Mouse (Mus musculus) gastrocnemius, postnatal 14 days (tissue): Measurements from ENCODE around the gene Lrch3. TPM values are rescaled to one million over a fixed set of nuclear protein-coding genes. Genes with fewer than 3 reads are reported as not detected.
"Not testable (repeated sequence)": the region's sequence is repeated elsewhere in the genome, so short reads cannot be mapped to it uniquely, and the experiment has no call there.

Source experiments
- DNase-seq: peaks from one replicate; pipeline ENCODE4 v3.0.0; 2021; ENCODE audit warnings: mixed read lengths
- intact Hi-C: fragments of 180-260 bp; cut with DNase I; formaldehyde crosslinking; loops from one replicate; pipeline ENCODE4 v1.15.1; 2025; ENCODE audit warnings: low total_unique reads
- long read RNA-seq, 2 experiments: library from polyadenylated mRNA; stranded (forward); transcript quantifications; one replicate each; pipeline ENCODE4 v2.0.0; 2021
- total RNA-seq, 2 experiments: library from RNA; stranded (reverse); gene quantifications; 2 replicates each; pipeline ENCODE4 v1.2.3; 2021

Gene Lrch3
- 10 to 100 TPM; 18.1 to 21.7 TPM for total RNA-seq
- long read RNA-seq, experiment 1, full-length matches to known transcripts = 6 of 11 reads
- long read RNA-seq, experiment 1, partial matches to known transcripts = 0 of 11 reads
- long read RNA-seq, experiment 1, other reads (novel, unspliced or antisense) = 5 of 11 reads
- long read RNA-seq, experiment 2, full-length matches to known transcripts = 8 of 15 reads
- long read RNA-seq, experiment 2, partial matches to known transcripts = 3 of 15 reads
- long read RNA-seq, experiment 2, other reads (novel, unspliced or antisense) = 4 of 15 reads

GRCm38 (mm10) chr16:32913937-32914881 lies at the start of gene Lrch3:
Gene Lrch3 (plus strand): TSS chr16:32914100.
- DNase-seq = peak; percentile 98
- intact Hi-C loops = no loop called here

GRCm38 (mm10) chr16:32865401-32865800 lies 48.5 kb upstream of the Lrch3 start:
- intact Hi-C loops = no loop called here
- no peak for DNase-seq

GRCm38 (mm10) chr16:32866713-32867112 lies 47.2 kb upstream of the Lrch3 start:
- intact Hi-C loops = no loop called here
- DNase-seq = no peak

GRCm38 (mm10) chr16:32867919-32868552 lies 45.9 kb upstream of the Lrch3 start:
- intact Hi-C loops = no loop called here
- DNase-seq = peak; percentile 88

GRCm38 (mm10) chr16:32870231-32870630 lies 43.7 kb upstream of the Lrch3 start:
- no peak for DNase-seq
- intact Hi-C loops = no loop called here

GRCm38 (mm10) chr16:32873366-32873765 lies 40.5 kb upstream of the Lrch3 start:
- no peak for DNase-seq
- intact Hi-C loops = no loop called here

GRCm38 (mm10) chr16:32875281-32875680 lies 38.6 kb upstream of the Lrch3 start:
- intact Hi-C loops = loop anchor here (5.0 kb wide), 2 partner anchors 48 to 63 kb away; partner anchors contain the start of gene Smbd1
- DNase-seq = not testable (repeated sequence)

GRCm38 (mm10) chr16:32875847-32876246 lies 38.1 kb upstream of the Lrch3 start:
- no peak for DNase-seq
- intact Hi-C loops = loop anchor here (5.0 kb wide), 2 partner anchors 49 to 64 kb away; partner anchors contain the start of gene Smbd1

- no peak for DNase-seq
- intact Hi-C loops = loop anchor here (5.0 kb wide), 2 partner anchors 50 to 65 kb away; partner anchors contain the start of gene Smbd1
These were observed 37.1 kb upstream of the Lrch3 start for GRCm38 (mm10) chr16:32876831-32877230.

GRCm38 (mm10) chr16:32877343-32878156 lies 36.4 kb upstream of the Lrch3 start, which contains the start of the genes Fyttd1 and Rubcn:
Gene Fyttd1 (plus strand): TSS chr16:32877500.
Gene Rubcn (minus strand): TSS chr16:32877766.
- DNase-seq = peak; percentile 97
- intact Hi-C loops = loop anchor here (5.0 kb wide), 2 partner anchors 50 to 65 kb away; partner anchors contain the start of gene Smbd1

GRCm38 (mm10) chr16:32878157-32878598 lies 35.7 kb upstream of the Lrch3 start:
- peak; percentile 12 for DNase-seq
- intact Hi-C loops = loop anchor here (5.0 kb wide), 2 partner anchors 51 to 66 kb away; partner anchors contain the start of gene Smbd1

- DNase-seq = no peak
- intact Hi-C loops = loop anchor here (5.0 kb wide), 2 partner anchors 52 to 67 kb away; partner anchors contain the start of gene Smbd1
These were observed 34.7 kb upstream of the Lrch3 start for GRCm38 (mm10) chr16:32878972-32879926.

- DNase-seq = no peak
- intact Hi-C loops = no loop called here
These were observed 32.4 kb upstream of the Lrch3 start for GRCm38 (mm10) chr16:32881538-32881937.

GRCm38 (mm10) chr16:32887996-32888395 lies 25.9 kb upstream of the Lrch3 start:
- intact Hi-C loops = no loop called here
- DNase-seq = no peak

GRCm38 (mm10) chr16:32889881-32890280 lies 24.0 kb upstream of the Lrch3 start:
- intact Hi-C loops = no loop called here

GRCm38 (mm10) chr16:32896126-32896525 lies 17.8 kb upstream of the Lrch3 start:
- intact Hi-C loops = no loop called here
- DNase-seq = no peak

More at GRCm38 (mm10) chr16:32889881-32890280, 24.0 kb upstream of the Lrch3 start:
- no peak for DNase-seq

GRCm38 (mm10) chr16:32901360-32902050 lies 12.4 kb upstream of the Lrch3 start:
- intact Hi-C loops = no loop called here
- DNase-seq = no peak
